Mouse (Mus musculus) kidney, postnatal 4 days (tissue): ENCODE measurements around the gene Hrct1.

ENCODE experiments used
- DNase-seq, 2 experiments: peaks; one replicate each; pipeline ENCODE4 v3.0.0; 2021; ENCODE audit warnings: mixed read lengths in 2 of 2

The Hrct1 gene

DNA sequence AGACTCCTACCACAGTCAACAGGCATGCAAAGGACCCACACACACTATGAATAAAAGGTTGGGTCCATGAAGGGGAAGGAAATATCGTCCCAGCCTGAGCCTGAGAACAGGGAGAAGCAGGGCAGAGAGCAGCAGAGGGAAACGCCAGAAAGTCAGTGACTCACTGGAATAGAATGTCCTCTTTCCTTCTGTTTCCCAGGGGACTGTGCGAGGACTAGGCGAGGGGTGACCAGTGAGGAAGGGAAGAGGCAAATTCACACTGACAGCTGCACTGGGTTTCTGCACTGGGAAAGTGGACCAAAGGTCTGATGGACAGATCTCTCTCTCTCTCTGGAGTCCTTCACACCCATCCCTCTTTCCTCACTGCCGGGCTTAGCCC is 1.6 kb downstream of the Hrct1 start:
- peak; percentile 41 to 68 for DNase-seq

DNA sequence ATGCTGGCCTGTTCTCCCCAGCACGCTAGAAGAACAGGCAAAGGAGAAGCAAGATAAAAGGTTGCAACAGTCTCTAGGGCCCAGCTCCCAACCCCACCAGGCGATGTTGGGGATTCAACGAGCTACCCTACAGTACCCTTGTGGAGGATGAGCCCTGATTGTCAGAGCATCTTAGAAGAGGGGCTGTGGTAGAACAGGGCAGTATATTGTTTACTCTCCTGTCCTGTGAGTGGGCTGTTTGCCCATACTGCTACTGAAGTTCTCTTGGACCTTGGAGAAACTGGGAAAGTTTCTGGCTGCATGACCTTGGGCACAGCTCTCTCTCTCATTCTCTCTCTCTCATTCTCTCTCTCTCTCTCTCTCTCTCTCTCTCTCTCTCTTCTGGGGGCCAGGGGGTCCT is 2.1 kb downstream of the Hrct1 start:
- DNase-seq: no peak

DNA sequence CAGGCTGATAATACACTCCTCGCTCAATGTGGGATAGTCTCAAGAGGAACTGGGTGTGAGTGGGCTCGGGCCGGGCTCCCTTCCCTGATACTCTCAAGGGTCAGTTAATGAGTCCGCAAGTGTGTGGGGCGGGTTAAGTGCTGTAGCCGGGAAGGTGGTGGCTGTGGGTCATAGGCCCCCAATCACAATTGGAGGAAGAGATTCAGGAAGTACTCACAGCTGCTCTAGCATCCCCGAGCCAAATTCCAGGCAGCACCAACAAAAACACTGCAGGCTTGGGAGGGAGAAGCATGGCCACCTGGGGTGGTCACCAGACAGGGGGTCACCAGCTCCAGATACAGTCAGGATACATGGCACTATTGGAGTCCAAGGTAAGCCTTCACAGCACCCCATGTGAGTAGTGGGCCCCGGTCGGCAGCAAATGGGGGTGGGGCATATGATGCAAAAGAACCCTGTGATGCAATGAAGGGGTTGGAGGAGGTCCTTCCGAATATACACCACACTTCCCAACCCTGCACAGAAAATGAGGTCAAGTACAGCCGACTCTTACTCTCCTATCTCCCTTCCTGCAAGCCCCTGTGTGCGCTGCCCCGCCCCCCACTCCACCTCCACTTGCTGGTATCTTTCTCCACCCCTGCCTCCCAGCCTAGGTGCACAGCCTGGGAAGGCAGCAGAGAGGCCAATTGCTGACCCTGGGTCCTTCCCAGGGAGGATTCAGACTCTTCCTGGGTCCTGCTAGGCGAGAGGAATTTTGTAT is 3.0 kb downstream of the Hrct1 start, which contains the start of gene Spaar:
Spaar (plus strand) TSS at position 241 of the 757 bp plus-strand sequence.
- DNase-seq: peak; percentile 58 to 71

DNA sequence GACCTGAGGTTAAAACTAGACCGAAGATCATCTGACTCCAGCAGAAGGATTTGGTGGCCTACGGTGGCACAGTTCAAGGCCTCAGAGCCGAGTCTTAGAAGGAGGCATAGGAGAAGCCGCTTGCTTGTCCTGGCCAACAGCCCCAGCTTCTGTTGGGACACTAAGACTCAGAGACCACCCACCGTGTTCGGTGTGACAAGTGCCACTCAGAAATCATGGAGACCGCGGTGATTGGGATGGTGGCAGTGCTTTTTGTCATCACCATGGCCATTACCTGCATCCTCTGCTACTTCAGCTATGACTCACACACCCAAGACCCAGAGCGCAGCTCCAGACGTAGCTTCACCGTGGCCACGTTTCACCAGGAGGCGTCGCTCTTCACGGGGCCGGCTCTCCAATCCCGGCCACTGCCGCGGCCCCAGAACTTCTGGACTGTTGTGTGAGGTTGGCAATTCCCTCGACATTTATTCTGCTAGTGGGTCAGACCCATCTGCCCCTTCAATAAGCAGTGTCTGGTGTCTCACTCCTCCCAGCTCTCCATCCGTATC is 3.8 kb downstream of the Hrct1 start:
- no peak for DNase-seq

DNA sequence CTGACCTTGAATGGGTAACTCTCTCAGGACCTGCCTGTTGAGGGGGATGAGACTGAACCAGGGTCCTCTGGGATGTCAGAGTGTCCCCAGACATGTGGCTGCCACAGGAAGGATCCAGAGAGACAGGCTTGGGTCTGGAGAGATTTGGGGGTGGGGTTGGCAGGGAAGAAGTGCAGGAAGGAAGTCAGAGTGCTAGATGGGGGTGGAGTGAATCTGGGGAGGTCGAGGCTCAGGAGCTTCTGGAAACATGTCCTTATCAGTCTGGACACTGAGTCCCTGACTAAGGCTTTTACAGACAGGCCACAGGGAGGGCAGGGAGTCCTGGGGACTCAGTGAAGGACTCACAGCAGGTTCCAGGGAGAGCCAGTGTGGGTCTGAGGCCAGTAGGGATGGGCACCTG is 5.2 kb downstream of the Hrct1 start:
- no peak for DNase-seq

DNA sequence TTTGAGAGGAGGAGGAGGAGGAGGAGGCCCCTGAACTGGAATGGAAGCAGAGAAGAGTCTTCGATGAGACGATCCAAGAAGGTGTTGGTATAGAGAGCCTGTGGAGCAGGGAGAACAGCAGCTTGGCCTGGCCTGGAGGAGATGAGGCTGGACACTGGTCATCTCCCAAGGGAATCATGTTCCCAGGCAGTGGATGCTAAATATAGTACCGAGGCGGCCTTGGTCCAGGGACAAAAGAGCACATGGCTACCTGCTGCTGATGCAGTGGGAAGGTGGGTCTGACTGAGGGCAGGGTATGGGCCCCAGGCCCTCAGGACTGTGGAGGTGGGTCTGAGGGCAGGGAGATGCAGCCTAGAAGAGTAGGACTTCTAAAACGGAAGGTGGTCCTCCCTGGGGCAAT is 6.2 kb downstream of the Hrct1 start:
- no peak for DNase-seq

DNA sequence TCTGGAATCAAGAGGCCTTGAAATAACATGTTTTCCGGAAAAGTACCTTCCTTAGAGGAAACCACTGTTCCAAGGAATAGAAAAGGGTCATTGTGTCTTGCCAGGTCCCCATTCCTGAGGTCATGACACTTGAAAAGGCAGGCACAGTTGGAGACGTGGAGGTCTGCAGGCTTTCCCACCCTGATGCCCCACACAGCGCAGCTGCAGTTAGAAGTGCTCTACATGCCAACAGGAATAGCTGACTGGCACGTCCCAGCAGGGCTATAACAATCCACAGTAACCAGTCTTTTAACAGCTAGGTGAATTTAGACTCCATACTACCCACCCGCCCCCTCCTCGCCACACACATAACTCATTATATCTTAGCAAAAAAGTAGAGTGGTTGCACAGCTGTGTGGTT is 10.2 kb downstream of the Hrct1 start:
- DNase-seq: no peak

DNA sequence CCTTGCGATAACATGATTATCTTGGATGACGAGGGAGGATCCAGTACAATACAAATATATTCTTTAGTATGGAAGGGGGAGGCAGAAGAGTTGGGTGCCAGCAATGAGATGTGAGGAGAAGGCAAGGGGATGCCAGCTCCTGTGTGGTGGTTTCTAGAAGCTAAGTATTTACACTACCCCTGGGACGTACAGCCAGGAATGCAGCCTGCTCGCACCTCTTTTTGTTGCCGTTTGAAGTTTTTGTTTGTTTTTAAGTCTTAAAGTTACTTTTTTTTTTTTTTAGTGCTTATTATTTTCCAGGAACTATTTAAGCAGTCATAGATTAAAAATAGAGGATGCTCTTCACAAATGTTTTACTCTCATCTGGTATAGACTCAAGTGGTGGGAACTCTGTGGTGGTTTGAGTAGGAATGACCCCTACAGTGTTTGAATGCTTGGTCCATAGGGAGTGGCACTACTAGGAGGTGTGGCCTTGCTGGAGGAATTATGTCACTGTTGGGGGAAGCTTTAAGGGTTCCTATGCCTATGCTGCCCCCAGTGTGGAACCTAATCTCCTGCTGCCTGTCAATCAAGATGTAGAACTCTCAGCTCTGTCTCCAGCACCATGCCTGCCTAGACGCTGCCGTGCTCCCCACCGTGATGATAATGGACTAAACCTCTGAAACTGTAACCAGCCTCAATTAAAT is 12.1 kb downstream of the Hrct1 start:
- no peak for DNase-seq

DNA sequence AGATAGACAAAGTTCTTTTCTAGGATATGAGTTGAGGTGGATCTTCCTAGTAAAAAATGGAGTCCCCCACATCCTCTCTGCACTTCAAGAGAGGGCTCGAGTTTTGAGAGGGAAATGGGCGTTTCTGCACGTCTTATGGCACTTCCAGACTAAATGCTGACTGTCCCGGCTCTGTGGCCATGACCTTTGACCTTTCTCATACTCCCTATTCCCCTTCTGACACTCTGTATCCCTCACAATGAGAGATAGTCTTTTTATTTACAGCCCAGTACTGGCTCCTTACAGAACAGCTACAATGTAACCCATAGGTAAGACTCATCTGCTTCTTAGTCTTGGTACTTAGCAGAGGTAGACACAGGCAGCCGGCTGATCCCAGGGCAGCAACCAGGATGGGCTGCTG is 14.5 kb downstream of the Hrct1 start:
- DNase-seq: no peak

DNA sequence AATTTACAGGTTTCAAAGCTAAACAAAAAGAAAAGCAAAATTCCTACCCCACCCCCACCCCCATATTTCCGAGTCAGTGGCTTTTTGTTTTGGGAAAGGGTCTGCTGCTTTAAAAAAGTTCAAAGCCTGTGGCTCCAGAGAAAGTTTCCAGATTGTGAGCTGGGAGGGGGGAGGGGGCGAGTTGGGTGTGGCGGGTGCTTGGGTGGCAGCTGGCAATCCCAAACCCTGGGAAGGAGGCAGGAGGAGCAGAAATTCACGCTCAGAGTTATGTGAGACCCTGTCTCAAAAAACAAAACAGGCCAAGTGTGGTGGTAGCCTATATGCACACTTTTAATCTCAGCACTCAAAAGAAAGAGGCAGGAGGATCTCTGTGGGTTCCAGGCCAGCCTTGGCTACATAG is 15.6 kb downstream of the Hrct1 start:
- DNase-seq: no peak

DNA sequence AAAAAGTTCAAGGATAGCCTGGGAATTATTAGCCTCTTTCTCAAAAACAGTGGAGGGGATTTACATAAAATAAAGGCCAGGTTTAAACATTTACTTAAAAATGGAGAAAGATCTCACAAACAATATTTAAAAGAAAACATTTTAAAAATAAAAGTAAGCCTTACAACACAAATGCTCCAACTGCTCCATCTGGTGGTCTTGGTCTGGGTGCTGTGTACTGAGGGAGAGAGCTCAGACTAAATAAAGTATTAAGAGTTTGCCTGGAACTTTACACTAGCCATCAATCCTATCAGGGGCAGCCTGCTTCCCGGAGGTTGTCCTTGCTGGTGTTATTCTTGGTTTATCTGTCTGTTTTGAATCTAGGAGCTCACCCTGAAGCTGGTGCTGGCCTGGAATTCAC is 16.1 kb downstream of the Hrct1 start:
- peak; percentile 40 to 50 for DNase-seq

DNA sequence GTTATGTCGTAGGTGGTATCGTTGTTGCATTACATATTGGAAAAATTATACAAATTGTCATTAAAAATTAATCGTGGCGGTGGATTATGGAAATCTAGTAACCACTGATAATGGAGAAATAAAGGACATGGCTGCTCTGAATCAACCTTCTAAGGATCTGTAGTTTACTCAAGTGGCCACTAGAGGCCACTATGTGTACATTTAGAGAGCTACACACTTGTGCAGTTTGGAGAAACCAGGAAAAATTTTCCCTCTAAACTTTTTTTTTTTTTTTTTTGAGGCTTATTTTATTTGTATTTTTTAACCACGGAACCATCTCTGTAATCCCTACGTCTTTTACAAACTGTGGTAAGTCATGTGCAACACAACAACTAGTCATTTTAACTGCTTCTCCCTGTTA is 18.2 kb downstream of the Hrct1 start:
- no peak for DNase-seq

DNA sequence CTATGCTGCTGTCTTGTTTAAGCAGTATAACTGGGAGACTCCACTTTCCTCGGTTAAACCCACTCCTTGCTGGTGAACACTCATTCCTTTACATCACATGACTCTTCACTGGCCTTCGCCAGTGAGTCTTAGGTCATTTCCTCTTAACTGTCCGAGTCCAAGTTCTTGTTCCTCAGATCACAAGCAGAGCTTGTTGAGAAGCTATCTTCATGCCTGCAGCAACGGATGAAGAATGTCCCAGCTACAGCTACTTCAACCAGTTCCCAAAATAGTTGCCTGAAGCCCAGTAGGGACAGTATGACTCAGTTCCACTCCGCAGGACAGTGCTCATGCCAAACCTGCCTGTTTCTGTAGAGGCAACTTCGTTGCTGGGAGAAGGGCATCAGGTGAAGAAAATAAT is 30.2 kb downstream of the Hrct1 start:
- DNase-seq: no peak

DNA sequence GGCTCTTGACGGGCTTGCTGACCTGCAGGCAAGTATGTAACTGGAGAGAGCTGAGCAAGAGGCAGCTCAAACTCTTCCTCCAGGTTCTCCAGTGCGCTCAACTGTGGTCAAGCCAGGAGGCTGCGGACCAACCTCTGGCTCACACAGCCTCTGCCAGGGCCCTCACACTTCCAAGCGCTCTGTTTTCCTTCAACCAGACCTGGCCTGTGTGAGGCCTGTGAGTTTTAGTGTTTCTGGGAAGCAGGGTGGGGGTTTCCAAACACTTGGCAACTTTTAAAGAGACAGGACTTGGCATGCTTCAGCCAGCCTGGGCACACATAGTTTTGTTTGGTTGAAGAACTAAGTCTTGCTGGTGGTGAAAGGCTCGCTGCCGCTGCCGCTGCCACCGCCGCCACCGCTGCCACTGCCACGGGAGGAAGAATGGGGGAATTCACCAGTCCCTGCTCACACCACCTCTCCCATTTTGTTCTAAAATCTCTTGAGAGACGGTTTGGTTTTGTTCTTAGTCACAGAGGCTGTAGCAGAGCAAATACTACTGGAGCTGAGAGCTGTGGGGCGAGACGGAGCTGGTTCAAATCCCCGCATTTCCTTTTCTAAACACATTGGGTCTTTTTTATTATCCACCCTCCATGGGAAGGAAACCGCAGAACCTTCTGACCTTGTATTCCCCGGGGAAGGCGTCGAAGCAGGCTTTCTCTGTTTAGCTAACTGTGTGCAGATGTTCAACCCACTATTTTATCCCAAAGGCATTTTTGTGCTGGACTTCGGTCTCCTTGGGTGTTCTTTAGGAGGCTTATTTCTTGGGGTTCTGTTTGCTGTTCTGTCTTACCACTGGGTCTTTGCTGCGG is 32.8 kb downstream of the Hrct1 start:
- DNase-seq: peak; percentile 38 to 55

DNA sequence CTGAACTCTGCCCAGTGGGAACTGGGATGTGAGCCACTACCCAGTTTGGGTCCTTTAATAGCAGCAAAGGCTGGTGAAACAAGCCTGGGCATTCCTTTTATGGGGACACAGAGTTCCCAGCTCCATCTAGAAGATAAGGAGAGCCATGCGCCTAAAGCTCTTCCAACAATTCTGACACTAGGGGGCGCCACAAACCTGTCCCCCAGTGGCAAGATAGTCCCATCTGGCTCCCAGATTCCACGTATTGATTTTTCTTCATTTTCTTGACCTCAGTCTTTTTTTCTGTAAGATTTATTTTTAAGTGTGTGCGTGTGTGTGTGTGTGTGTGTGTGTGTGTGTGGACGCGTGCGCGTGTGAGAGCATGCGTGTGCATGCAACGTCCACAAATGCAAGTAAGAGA is 33.5 kb downstream of the Hrct1 start:
- peak; percentile 59 for DNase-seq

DNA sequence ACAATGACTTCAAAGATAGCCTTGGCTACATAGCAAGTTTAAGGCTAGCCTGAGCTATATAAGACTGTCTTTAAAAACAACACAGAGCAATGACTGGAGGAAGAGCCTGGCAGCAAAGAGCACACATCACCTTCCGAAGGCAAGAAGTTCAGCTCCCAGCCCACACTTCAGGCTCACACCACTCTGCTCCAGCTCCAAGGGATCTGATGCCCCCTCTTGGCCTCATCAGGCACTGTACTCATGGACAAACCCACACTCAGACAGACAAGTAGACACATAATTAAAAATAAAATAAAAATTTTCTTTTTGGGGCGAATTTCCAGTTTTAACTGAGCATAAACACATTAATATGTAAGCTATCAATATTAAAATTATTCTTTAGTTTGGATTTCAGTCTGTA is 34.3 kb downstream of the Hrct1 start:
- DNase-seq: no peak

DNA sequence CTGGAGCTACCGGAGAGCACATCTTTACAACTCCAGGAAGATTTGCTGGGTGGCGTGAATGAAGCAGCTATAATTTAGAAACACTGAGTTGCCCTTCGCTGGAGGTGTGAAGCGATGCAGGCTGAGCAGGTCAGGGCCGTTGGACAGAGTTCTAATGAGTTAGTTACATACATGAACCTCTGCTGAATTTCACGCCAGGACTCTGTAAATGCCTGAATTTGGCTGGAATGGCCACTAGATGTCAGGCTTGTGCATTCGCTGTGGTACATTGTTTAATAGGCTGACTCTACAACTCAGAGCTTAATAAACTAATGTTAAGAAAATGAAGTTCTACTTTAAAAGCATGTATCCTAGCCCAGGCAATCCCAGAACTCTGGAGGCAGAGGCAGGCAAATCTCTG is 36.4 kb downstream of the Hrct1 start:
- DNase-seq: peak; percentile 74 to 77

DNA sequence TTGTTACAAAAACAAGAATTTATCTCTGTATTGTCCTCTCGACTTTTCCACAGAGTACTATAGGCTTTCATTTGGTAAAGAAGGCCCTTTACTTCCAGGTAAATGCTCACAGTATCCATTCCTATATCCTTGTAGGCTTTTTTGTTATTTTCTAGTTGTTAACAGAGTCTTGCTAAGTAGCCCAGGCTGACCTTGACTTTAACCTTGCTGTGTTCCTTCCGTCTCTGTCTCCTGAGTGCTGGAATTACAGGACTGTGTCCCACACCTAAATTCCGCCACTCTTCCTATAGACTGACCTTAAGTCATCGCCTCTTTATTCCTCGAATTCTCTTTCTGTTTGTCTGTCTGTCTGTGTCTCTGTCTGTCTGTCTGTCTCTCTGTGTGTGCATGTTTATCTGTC is 41.4 kb downstream of the Hrct1 start:
- DNase-seq: no peak

DNA sequence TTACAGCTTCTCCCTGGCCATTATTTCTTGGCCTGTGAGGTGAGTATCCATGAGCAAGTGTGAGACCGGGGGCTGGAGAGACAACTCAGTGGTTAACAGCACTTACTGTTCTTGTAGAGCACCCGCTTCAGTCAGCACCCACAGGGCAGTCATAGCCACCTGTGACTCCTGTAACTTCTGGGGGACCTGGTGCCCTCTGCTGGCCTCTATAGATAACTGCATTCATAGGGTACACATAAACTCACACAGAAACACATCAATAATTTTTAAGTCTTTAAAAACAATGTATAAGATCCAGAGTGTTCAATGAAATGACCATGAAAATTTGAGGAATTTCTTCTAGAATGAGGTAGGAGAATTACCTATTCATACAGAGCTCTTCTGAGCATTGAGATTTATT is 42.4 kb downstream of the Hrct1 start:
- no peak for DNase-seq

DNA sequence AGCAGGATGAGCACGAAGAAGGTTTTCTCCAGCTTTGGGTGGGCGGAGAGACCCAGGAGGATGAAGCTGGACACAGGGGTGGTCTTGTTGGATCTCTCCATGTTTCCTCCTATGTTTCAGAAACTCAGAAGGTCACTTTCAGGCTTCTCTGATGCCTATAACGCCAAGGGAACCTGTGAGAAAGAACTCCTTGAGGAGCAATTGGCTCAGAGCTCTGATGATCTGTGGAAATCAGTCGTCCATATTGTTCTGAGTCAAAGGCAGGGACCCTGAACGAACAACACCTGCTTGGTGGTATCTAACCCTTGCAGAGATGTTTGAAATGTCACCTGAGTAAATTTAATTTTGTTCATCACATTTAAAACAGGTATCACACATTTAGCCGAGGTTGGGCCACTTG is 43.9 kb downstream of the Hrct1 start, which contains the start of gene Olfr159:
Olfr159 (minus strand) TSS at position 101 of the 400 bp plus-strand sequence.
- no peak for DNase-seq

DNA sequence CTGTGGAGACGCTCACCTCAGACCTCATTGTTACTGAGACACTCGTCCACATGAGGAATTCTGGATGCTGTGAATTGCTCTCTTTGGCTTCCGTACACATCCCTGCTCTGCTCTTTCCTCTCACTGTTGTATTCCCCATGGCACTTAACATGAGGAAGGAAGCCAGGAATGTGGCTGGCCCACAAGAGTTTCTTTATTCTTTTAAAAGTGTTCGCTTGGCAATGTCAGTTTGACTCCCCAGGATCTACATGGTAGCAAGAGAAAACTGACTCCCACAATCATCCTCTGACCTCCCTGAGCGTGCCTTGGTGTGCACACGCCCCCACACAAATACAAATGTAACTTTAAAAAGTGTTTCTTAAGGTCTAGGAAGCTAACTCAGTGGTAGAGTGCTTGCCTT is 44.6 kb downstream of the Hrct1 start:
- DNase-seq: no peak

DNA sequence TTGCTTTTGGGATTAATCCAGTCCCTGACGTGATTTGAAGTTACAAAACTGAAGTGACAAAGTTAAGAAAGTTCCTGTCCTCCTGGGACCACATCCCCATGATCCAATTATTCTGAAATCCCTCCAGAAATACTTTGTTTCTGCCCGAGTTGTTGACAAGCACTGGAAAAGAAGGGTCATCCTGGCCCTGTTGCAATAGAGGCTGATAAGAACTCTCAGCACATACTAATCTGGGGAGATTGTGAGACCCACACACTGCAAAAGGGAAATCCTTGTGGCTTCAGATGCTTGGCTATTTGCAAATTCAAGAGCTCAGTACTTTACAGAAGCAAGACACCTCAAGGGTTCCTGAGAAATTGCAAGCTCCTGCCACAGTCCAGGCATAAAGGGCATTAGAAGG is 45.3 kb downstream of the Hrct1 start:
- DNase-seq: no peak
